Mouse (Mus musculus): ENCODE data around the gene Acadl.

DNA sequence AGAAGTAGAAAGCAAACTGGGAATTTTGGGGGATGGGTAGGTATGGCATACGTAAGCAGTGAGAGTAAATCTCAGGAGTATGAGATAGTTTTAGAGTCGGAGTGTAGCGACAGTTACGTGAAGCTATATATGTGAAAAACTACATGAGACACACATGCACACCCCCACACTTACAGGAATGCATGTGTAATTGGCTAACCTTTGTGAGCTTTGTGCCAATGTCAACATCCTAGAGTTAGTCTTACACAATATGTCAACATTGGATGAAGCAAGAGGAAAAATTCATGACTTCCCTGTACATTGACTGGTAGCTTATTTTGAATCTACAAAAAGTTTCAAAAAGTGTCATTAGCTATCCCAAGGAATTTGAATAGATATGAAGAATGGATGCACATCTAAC lies 37.9 kb upstream of the Acadl start:
- no peak for TF ChIP-seq CTCF (IDR thresholded peaks at IDR 0.05; ENCODE audit: low read depth, low read length)
- TF ChIP-seq POLR2A (IDR thresholded peaks at IDR 0.05; ENCODE audit: borderline replicate concordance, low read depth, low read length), result no peak
